Mouse (Mus musculus): ENCODE results near the gene Sox8.

The Sox8 gene

GRCm38 (mm10) chr17:25555666-25556629, 14.5 kb downstream of the Sox8 start:
- DNase-seq: no peak

GRCm38 (mm10) chr17:25555159-25555558, 15.3 kb downstream of the Sox8 start:
- DNase-seq: no peak

DNA sequence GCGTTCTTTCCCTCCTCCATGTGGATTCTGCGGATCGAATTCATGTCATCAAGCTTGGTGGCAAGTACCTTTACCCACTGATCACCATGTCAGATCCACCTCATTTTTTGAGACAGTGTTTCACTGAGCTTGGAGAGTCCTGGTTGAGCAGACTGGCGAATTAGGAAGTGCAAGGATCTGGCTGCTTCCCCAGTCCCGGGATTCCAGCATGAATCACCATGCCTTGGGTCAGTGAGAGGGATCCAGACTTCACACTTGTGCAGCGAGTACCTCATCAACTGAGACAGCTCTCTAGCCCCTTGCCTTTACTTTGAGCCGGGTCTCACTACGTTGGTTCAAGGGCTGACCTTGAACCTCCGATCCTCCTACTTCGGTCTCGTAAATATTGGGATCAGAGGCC, 19.2 kb downstream of the Sox8 start:
- DNase-seq: no peak

GRCm38 (mm10) chr17:25550020-25550419, 20.5 kb downstream of the Sox8 start:
- DNase-seq: no peak

GRCm38 (mm10) chr17:25547026-25547425, 23.5 kb downstream of the Sox8 start:
- DNase-seq: no peak

GRCm38 (mm10) chr17:25541768-25542167, 28.7 kb downstream of the Sox8 start:
- no peak for DNase-seq

- DNase-seq: no peak
Measured at GRCm38 (mm10) chr17:25540731-25541130, 29.8 kb downstream of the Sox8 start.

DNA sequence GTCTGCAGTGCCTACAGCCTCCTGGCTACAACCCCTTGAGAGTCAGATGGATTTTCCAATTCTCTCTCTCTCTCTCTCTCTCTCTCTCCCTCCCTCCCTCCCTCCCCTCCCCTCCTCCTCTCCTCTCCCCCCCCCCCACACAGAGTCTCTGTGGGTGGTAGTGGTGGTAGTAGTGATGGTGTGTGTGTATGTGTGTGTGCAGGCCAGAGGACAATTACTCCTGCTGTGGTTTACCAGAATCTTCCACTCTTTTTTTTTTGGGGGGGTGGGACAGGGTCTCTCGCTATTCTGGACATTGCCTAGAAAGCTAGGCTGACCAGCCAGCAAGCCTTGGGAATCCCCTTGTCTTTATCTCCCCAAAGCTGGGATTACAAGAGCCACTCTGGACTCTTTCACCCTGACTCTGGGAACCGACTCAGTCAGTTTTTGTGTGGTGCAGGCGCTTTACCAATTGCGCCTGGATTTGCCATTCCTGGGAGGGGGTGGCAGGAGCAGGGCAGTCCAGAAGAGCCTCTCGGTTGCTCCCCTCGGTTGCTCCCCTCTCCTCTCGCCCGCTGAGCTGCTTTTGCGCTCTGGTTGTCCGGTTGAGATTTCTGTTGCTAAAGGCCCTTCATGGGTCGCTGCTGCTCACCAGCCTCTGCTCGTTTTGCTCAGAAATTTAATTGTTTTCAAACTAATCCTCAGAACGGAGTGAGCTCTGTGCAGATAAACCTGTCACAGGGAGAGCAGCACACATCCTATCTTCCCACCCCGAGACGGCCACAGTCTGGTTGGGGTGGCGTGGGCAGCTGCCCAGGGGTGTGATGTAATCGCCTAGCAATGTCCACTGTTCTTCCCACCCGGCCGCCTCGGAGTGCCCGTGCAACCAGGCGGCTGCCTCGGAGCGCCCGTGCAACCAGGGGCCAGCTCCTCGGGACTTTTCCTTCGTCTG, 31.3 kb downstream of the Sox8 start:
- no peak for DNase-seq

- DNase-seq: no peak
Measured at GRCm38 (mm10) chr17:25530357-25531022, 40.0 kb downstream of the Sox8 start.

DNA sequence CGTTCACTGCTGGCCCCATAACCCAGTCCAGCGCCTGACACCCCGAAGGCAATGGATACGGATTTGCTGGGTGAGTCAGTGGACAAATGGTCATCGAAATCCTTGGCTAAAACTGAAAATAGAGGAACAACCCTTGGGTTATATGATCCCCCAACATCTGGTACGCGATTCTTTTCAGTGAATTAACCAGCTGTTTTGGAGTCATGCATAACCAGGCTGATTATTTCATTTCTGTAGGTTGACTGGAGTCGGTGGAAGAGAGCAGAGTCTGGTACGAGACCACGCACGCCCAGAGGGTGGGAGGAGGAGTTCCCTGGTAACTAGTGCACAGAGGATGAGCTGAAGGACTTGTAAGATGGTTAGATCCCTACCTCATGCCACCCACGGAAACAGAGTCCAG, 48.4 kb downstream of the Sox8 start:
- no peak for DNase-seq

DNA sequence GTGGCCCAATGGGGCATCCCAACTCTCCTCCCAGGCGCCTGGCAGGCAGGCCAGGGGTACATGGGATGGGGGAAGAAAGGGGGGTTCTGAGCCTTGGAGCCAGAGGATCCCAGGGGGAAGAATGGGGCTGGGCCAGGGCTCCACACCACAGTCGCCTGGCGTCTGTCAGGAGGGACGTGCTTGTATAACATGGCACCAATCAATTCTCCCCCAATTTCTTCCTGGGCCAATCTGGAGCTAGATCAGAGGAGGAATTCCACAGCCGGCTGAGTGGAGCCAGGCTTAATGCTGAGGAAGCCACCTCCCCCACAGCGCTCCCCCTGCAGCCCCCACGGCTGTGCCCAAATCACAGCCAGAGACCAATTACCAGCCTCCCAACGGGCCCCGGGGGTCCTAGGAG, 50.0 kb downstream of the Sox8 start:
- DNase-seq: no peak

DNA sequence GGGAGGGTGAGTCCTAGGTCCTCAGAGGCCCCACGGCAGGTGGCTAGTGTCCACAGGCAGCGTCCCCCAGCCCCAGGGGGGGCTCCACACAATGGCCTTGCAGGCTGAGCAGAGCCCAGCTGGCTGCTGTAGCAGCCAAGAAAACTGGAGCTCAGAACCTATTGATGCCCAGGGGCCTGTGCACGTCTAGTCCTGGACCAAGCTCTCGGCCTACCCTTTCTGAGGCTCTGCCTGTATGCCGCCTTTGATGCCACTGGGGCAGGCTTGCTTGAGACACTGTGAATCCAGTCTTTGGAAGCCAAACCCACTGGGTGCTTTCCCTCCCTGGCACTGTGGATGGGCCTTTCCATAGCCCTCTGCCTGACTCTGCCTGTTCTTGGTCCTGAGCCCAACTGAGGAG, 51.0 kb downstream of the Sox8 start:
- DNase-seq: no peak

- DNase-seq: no peak
Measured at GRCm38 (mm10) chr17:25518144-25518543, 52.3 kb downstream of the Sox8 start.

DNA sequence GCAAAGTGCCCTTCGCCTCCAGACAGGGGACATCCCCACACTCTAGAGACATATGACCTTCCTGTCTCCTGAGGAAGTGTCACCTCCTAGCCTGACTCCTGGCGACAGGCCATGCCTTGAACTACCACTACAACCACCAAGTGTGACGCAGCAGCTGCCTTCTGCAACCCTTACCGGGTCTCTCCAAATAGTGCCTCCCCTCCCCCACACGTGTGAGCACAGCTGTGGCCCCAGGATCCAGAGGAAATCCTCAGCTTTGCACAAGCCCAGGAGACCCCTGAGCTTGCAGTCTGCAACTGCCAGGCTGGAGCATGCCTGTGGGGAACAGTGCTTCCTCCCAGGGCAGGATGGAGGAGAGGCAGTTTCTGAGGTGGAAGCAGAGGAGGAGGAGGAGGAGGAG, 54.2 kb downstream of the Sox8 start:
- DNase-seq: no peak
